Mouse (Mus musculus): Measurements from ENCODE around the gene Perm1. TPM values are rescaled to one million over a fixed set of nuclear protein-coding genes. Genes with fewer than 3 reads are reported as not detected.

Gene Perm1
- total RNA-seq, 1 experiment, result 0.18 TPM

GRCm38 (mm10) chr4:156202462-156202893 is 13.2 kb upstream of the Perm1 start:
- in situ Hi-C loops (cut with MboI; ENCODE audit: low sequenced_read_pairs in 2 of 2, unreplicated experiment in 2 of 2), result no loop called here
- no peak for DNase-seq (ENCODE audit: low read depth, low spot score)
- H3K36me3 ChIP-seq (ENCODE audit: control insufficient read depth, insufficient read depth, low read length, poor library complexity, severe bottlenecking), result no peaks in the 10 kb centered on the region
- no peaks in the 10 kb centered on the region for H3K9me3 ChIP-seq (ENCODE audit: control insufficient read depth, insufficient read depth, low read depth, low read length)
- no peak for TF ChIP-seq ZC3H11A (IDR thresholded peaks at IDR 0.05; ENCODE audit: borderline replicate concordance, low read depth, low read length)
- no peak for TF ChIP-seq CHD2 (IDR thresholded peaks at IDR 0.05; ENCODE audit: low read depth, low read length)
- TF ChIP-seq HCFC1 (IDR thresholded peaks at IDR 0.05; ENCODE audit: borderline replicate concordance, insufficient read depth, low read length), result no peak
- TF ChIP-seq ZNF384 (IDR thresholded peaks at IDR 0.05; ENCODE audit: low read depth, low read length), result no peak
- H3K27ac ChIP-seq (ENCODE audit: insufficient read depth, low read depth, low read length, poor library complexity, severe bottlenecking), result no peak overlapping the region
- no peak overlapping the region for H3K9ac ChIP-seq (ENCODE audit: insufficient read depth, low read depth, low read length, poor library complexity, severe bottlenecking)
- H3K4me3 ChIP-seq (ENCODE audit: insufficient read depth in 1 of 2, low read depth in 1 of 2, low read length in 2 of 2, poor library complexity in 1 of 2, severe bottlenecking in 1 of 2), result peak overlapping the region in 1 of 2 experiments; percentile 60; a peak in 1 of 4 replicates
- H3K4me1 ChIP-seq (ENCODE audit: control insufficient read depth in 2 of 2, insufficient read depth in 2 of 2, low read length in 2 of 2, poor library complexity in 1 of 2), result peaks cover 0 to 11% of the 10 kb centered on the region in 2 experiments; a peak in 1 of 4 replicates

- TF ChIP-seq ZNF384 (IDR thresholded peaks at IDR 0.05; ENCODE audit: low read depth, low read length) (no peak), ZC3H11A (IDR thresholded peaks at IDR 0.05; ENCODE audit: borderline replicate concordance, low read depth, low read length) (no peak), MAFK (IDR thresholded peaks at IDR 0.05; ENCODE audit: insufficient read depth, low read depth, low read length) (no peak), CHD2 (IDR thresholded peaks at IDR 0.05; ENCODE audit: low read depth, low read length) (no peak), HCFC1 (IDR thresholded peaks at IDR 0.05; ENCODE audit: borderline replicate concordance, insufficient read depth, low read length) (no peak)
- no peaks in the 10 kb centered on the region for H3K36me3 ChIP-seq (ENCODE audit: control insufficient read depth, insufficient read depth, low read length, poor library complexity, severe bottlenecking)
- peak within 1 kb of the TSS; percentile 60 to 72 for H3K4me3 ChIP-seq (ENCODE audit: insufficient read depth in 1 of 2, low read depth in 1 of 2, low read length in 2 of 2, poor library complexity in 1 of 2, severe bottlenecking in 1 of 2)
- H3K9ac ChIP-seq (ENCODE audit: insufficient read depth, low read depth, low read length, poor library complexity, severe bottlenecking), result peak within 1 kb of the TSS; percentile 71
- peaks cover 0 to 11% of the 10 kb centered on the region in 2 experiments; a peak in 1 of 4 replicates for H3K4me1 ChIP-seq (ENCODE audit: control insufficient read depth in 2 of 2, insufficient read depth in 2 of 2, low read length in 2 of 2, poor library complexity in 1 of 2)
- no peak for DNase-seq (ENCODE audit: low read depth, low spot score)
- in situ Hi-C loops (cut with MboI; ENCODE audit: low sequenced_read_pairs in 2 of 2, unreplicated experiment in 2 of 2), result no loop called here
- H3K9me3 ChIP-seq (ENCODE audit: control insufficient read depth, insufficient read depth, low read depth, low read length), result no peaks in the 10 kb centered on the region
- H3K27ac ChIP-seq (ENCODE audit: insufficient read depth, low read depth, low read length, poor library complexity, severe bottlenecking), result no peak within 1 kb of the TSS
Observed at GRCm38 (mm10) chr4:156203001-156203412, 12.7 kb upstream of the Perm1 start, which contains the start of gene AW011738. TSS of gene AW011738 (plus strand) at chr4:156203304.

GRCm38 (mm10) chr4:156203413-156204131 is 12.1 kb upstream of the Perm1 start:
- Histone ChIP-seq H3K9me3 (ENCODE audit: control insufficient read depth, insufficient read depth, low read depth, low read length) (no peaks in the 10 kb centered on the region), H3K4me3 (ENCODE audit: insufficient read depth in 1 of 2, low read depth in 1 of 2, low read length in 2 of 2, poor library complexity in 1 of 2, severe bottlenecking in 1 of 2) (peak overlapping the region; percentile 60 to 72), H3K36me3 (ENCODE audit: control insufficient read depth, insufficient read depth, low read length, poor library complexity, severe bottlenecking) (no peaks in the 10 kb centered on the region), H3K9ac (ENCODE audit: insufficient read depth, low read depth, low read length, poor library complexity, severe bottlenecking) (peak overlapping the region; percentile 71), H3K27ac (ENCODE audit: insufficient read depth, low read depth, low read length, poor library complexity, severe bottlenecking) (no peak overlapping the region), H3K4me1 (ENCODE audit: control insufficient read depth in 2 of 2, insufficient read depth in 2 of 2, low read length in 2 of 2, poor library complexity in 1 of 2) (peaks cover 0 to 9% of the 10 kb centered on the region in 2 experiments; a peak in 1 of 4 replicates)
- DNase-seq (ENCODE audit: low read depth, low spot score), result no peak
- TF ChIP-seq HCFC1 (IDR thresholded peaks at IDR 0.05; ENCODE audit: borderline replicate concordance, insufficient read depth, low read length) (no peak), CHD2 (IDR thresholded peaks at IDR 0.05; ENCODE audit: low read depth, low read length) (no peak), MAFK (IDR thresholded peaks at IDR 0.05; ENCODE audit: insufficient read depth, low read depth, low read length) (no peak), ZC3H11A (IDR thresholded peaks at IDR 0.05; ENCODE audit: borderline replicate concordance, low read depth, low read length) (no peak), ZNF384 (IDR thresholded peaks at IDR 0.05; ENCODE audit: low read depth, low read length) (no peak)
- in situ Hi-C loops (cut with MboI; ENCODE audit: low sequenced_read_pairs in 2 of 2, unreplicated experiment in 2 of 2), result no loop called here

- Histone ChIP-seq H3K9me3 (ENCODE audit: control insufficient read depth, insufficient read depth, low read depth, low read length) (no peaks in the 10 kb centered on the region), H3K4me1 (ENCODE audit: control insufficient read depth in 2 of 2, insufficient read depth in 2 of 2, low read length in 2 of 2, poor library complexity in 1 of 2) (0 out of 4 replicates have a peak, but pooled peaks cover 0 to 2% of the 10 kb centered on the region in 2 experiments), H3K36me3 (ENCODE audit: control insufficient read depth, insufficient read depth, low read length, poor library complexity, severe bottlenecking) (no peaks in the 10 kb centered on the region), H3K9ac (ENCODE audit: insufficient read depth, low read depth, low read length, poor library complexity, severe bottlenecking) (no peak overlapping the region), H3K27ac (ENCODE audit: insufficient read depth, low read depth, low read length, poor library complexity, severe bottlenecking) (no peak overlapping the region), H3K4me3 (ENCODE audit: insufficient read depth in 1 of 2, low read depth in 1 of 2, low read length in 2 of 2, poor library complexity in 1 of 2, severe bottlenecking in 1 of 2) (no peak overlapping the region)
- no peak for DNase-seq (ENCODE audit: low read depth, low spot score)
- in situ Hi-C loops (cut with MboI; ENCODE audit: low sequenced_read_pairs in 2 of 2, unreplicated experiment in 2 of 2), result no loop called here
- TF ChIP-seq CHD2 (IDR thresholded peaks at IDR 0.05; ENCODE audit: low read depth, low read length), result no peak
- no peak for TF ChIP-seq HCFC1 (IDR thresholded peaks at IDR 0.05; ENCODE audit: borderline replicate concordance, insufficient read depth, low read length)
- TF ChIP-seq ZC3H11A (IDR thresholded peaks at IDR 0.05; ENCODE audit: borderline replicate concordance, low read depth, low read length), result no peak
- no peak for TF ChIP-seq MAFK (IDR thresholded peaks at IDR 0.05; ENCODE audit: insufficient read depth, low read depth, low read length)
- TF ChIP-seq ZNF384 (IDR thresholded peaks at IDR 0.05; ENCODE audit: low read depth, low read length), result no peak
Observed at GRCm38 (mm10) chr4:156208872-156209271, 6.8 kb upstream of the Perm1 start.

All from ES-E14 (cell line).